Mouse (Mus musculus): Measurements from ENCODE around the gene Fpgt.

The Fpgt gene

GRCm38 (mm10) chr3:155093116-155093956 lies at the start of gene Fpgt, which contains the start of gene Lrriq3:
Gene Fpgt, minus strand, starts transcription at chr3:155093403.
Gene Lrriq3, plus strand, starts transcription at chr3:155093434.
- DNase-seq = peak; percentile 93

GRCm38 (mm10) chr3:155141047-155141446 lies 47.8 kb upstream of the Fpgt start:
- no peak for DNase-seq

GRCm38 (mm10) chr3:155137737-155138136 lies 44.5 kb upstream of the Fpgt start:
- DNase-seq = no peak

GRCm38 (mm10) chr3:155105957-155106356 lies 12.8 kb upstream of the Fpgt start:
- no peak for DNase-seq

GRCm38 (mm10) chr3:155099266-155099665 lies 6.1 kb upstream of the Fpgt start:
- DNase-seq = no peak

- DNase-seq = no peak
Measured at GRCm38 (mm10) chr3:155092081-155092480, 1.1 kb downstream of the Fpgt start.

GRCm38 (mm10) chr3:155077908-155078307 lies 15.3 kb downstream of the Fpgt start:
- DNase-seq = no peak

- DNase-seq = no peak
Measured at GRCm38 (mm10) chr3:155059449-155059822, 33.8 kb downstream of the Fpgt start.

GRCm38 (mm10) chr3:155058800-155059448 lies 34.3 kb downstream of the Fpgt start:
- no peak for DNase-seq

- no peak for DNase-seq
Measured at GRCm38 (mm10) chr3:155057566-155057965, 35.6 kb downstream of the Fpgt start.

GRCm38 (mm10) chr3:155056606-155057005 lies 36.6 kb downstream of the Fpgt start:
- no peak for DNase-seq

GRCm38 (mm10) chr3:155055231-155055916 lies 37.8 kb downstream of the Fpgt start, which contains the start of gene Tnni3k:
Gene Tnni3k, minus strand, starts transcription at chr3:155055407.
- DNase-seq = no peak

- no peak for DNase-seq
Measured at GRCm38 (mm10) chr3:155053189-155053588, 40.0 kb downstream of the Fpgt start.

- DNase-seq = no peak
Measured at GRCm38 (mm10) chr3:155052021-155052420, 41.2 kb downstream of the Fpgt start.

GRCm38 (mm10) chr3:155039012-155039836 lies 54.0 kb downstream of the Fpgt start:
- no peak for DNase-seq
